In the genomic region with DNA sequence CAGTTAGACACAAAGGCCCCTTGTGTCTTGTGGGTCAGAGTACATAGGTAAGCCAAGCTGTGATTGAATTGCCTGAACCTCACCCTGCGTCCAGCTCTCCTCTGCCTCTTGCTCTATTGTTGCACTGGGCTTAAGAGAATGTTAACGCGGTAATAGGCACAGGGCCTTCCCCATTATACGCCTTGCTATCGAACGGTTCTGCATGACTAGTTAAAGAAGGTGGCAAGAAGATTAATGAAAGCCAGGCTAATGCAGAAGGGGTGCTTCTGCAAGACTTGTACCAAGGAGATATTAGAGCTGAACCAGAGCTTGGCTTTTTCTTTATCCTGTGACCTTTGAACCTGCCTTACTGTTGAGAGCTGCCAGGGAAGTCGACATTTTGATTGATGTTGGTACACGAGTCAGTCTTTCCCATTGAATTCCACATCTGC, we compare ENCODE assay signal across 14 mouse cellular contexts.
DNase-seq lines count a peak whose midpoint lies in the region; ATAC-seq lines count a peak whose summit lies in the region.
"Had no signal": no experiment of that assay in that cellular context is flagged by ENCODE, and none has a peak within 500 bp of the region (broad histone marks: within the 10 kb centered on the region; RNA-seq: fewer than 3 reads in every experiment).

No protein-coding gene starts in this region.

- H3K27me3 ChIP-seq in hindbrain, embryonic 15.5 days = no peaks in the 10 kb centered on the region
- no peaks in the 10 kb centered on the region for H3K27me3 ChIP-seq in neural tube, embryonic 13.5 days
- H3K27me3 ChIP-seq: embryonic facial prominence, embryonic 13.5 days; liver, embryonic 12.5 days had no signal

- peaks cover 37% of the 10 kb centered on the region for H3K4me1 ChIP-seq in hindbrain, embryonic 15.5 days (replicated peaks)
- peaks cover 50% of the 10 kb centered on the region for H3K4me1 ChIP-seq in neural tube, embryonic 13.5 days (replicated peaks)
- H3K4me1 ChIP-seq: liver, embryonic 12.5 days had no signal

- WGBS in hindbrain, embryonic 15.5 days = 17% methylated on average over 8 of the region's 8 CpGs
- WGBS in neural tube, embryonic 13.5 days = 11% methylated on average over 8 of the region's 8 CpGs

- no peak overlapping the region for H3K9ac ChIP-seq in hindbrain, embryonic 15.5 days
- no peak overlapping the region for H3K9ac ChIP-seq in neural tube, embryonic 13.5 days
- H3K9ac ChIP-seq: embryonic facial prominence, embryonic 13.5 days; liver, embryonic 12.5 days had no signal

- DNase-seq in kidney, adult 8-10 months = peak; percentile 4 to 13
- DNase-seq in kidney, postnatal 14 days = no peak
- DNase-seq in embryo, embryonic 10 days (ENCODE audit: low spot score) = peak; percentile 78
- no peak for DNase-seq in urinary bladder, adult 2 months (ENCODE audit: low spot score)
- no peak for DNase-seq in gastrocnemius, postnatal 4 days (ENCODE audit: low spot score in 2 of 2)
- DNase-seq: cerebellum, adult 8-10 months; kidney, postnatal 10 days; thymus, postnatal 25 days had no signal

- no peaks in the 10 kb centered on the region for H3K36me3 ChIP-seq in hindbrain, embryonic 15.5 days
- H3K36me3 ChIP-seq in neural tube, embryonic 13.5 days = peaks cover 9% of the 10 kb centered on the region

- H3K4me3 ChIP-seq in hindbrain, embryonic 15.5 days = no peak overlapping the region
- H3K4me3 ChIP-seq in neural tube, embryonic 13.5 days = no peak overlapping the region
- H3K4me3 ChIP-seq: embryonic facial prominence, embryonic 13.5 days; left cerebral cortex, adult 2 months; liver, embryonic 12.5 days; myocyte had no signal

- peak overlapping the region; percentile 46; the same call in 1 of the 2 replicates for H3K27ac ChIP-seq in hindbrain, embryonic 15.5 days (replicated peaks)
- H3K27ac ChIP-seq in neural tube, embryonic 13.5 days (replicated peaks) = peak overlapping the region; percentile 55
- H3K27ac ChIP-seq: embryonic facial prominence, embryonic 13.5 days; left cerebral cortex, adult 2 months; liver, embryonic 12.5 days had no signal

- ATAC-seq in hindbrain, embryonic 15.5 days (ENCODE audit: low FRiP score, low read depth) = no peak
- no peak for ATAC-seq in neural tube, embryonic 13.5 days (ENCODE audit: low read depth)
- ATAC-seq: liver, embryonic 12.5 days had no signal

- no peaks in the 10 kb centered on the region for H3K9me3 ChIP-seq in hindbrain, embryonic 15.5 days
- no peaks in the 10 kb centered on the region for H3K9me3 ChIP-seq in neural tube, embryonic 13.5 days
- H3K9me3 ChIP-seq: embryonic facial prominence, embryonic 13.5 days; liver, embryonic 12.5 days had no signal

- H3K4me2 ChIP-seq in hindbrain, embryonic 15.5 days = no peak overlapping the region
- no peak overlapping the region for H3K4me2 ChIP-seq in neural tube, embryonic 13.5 days
- H3K4me2 ChIP-seq: embryonic facial prominence, embryonic 13.5 days; liver, embryonic 12.5 days had no signal

Comparison
In these comparisons a context has a peak if more than half of its experiments do, and no peak if none do; other contexts are left out.
1. DNase-seq: peak in kidney, adult 8-10 months (2 of 2) and embryo, embryonic 10 days (single experiment); none in kidney, postnatal 14 days (single experiment), urinary bladder, adult 2 months (single experiment) and gastrocnemius, postnatal 4 days (0 of 2).